Mouse (Mus musculus) heart, embryonic 13.5 days (tissue): Measurements from ENCODE around the gene Cadm1. TPM values are rescaled to one million over a fixed set of nuclear protein-coding genes. Genes with fewer than 3 reads are reported as not detected.
A peak's percentile ranks its signal among the peaks of the same experiment; 100 is the strongest.

Experiments used
- ATAC-seq: fragments of 200-750 bp; cut with Nextera tagmentation; 2 replicates; pipeline ENCODE4 v1.8.0; 2017; ENCODE audit warnings: moderate TSS enrichment; ENCODE audit not compliant: insufficient number of reproducible peaks, low FRiP score, low TSS enrichment; ENCODE audit errors: extremely low read depth
- H3K27ac ChIP-seq: fragments of 300-500 bp; sonication (generic); replicated peaks from 2 replicates; pipeline ENCODE4 v1.5.1; 2015; ENCODE audit warnings: moderate library complexity, mild to moderate bottlenecking, inconsistent platforms
- H3K27me3 ChIP-seq: fragments of 300-500 bp; sonication (generic); replicated peaks from 2 replicates; pipeline ENCODE4 v1.6.1; 2015; ENCODE audit warnings: mild to moderate bottlenecking, inconsistent platforms
- H3K36me3 ChIP-seq: fragments of 300-500 bp; sonication (generic); 2 replicates; pipeline ENCODE4 v1.6.1; 2015; ENCODE audit warnings: mild to moderate bottlenecking, inconsistent platforms
- H3K4me1 ChIP-seq: fragments of 300-500 bp; sonication (generic); 2 replicates; pipeline ENCODE4 v1.6.1; 2015; ENCODE audit warnings: inconsistent platforms
- H3K4me2 ChIP-seq: fragments of 300-500 bp; sonication (generic); 2 replicates; pipeline ENCODE4 v1.6.1; 2015; ENCODE audit warnings: inconsistent platforms, mild to moderate bottlenecking, moderate library complexity
- H3K4me3 ChIP-seq: fragments of 300-500 bp; sonication (generic); 2 replicates; pipeline ENCODE4 v1.5.1; 2015; ENCODE audit warnings: moderate library complexity, mild to moderate bottlenecking, inconsistent platforms
- H3K9ac ChIP-seq: fragments of 300-500 bp; sonication (generic); 2 replicates; pipeline ENCODE4 v1.6.1; 2015; ENCODE audit warnings: inconsistent platforms, mild to moderate bottlenecking, moderate library complexity
- H3K9me3 ChIP-seq: fragments of 300-500 bp; sonication (generic); 2 replicates; pipeline ENCODE4 v1.6.1; 2016; ENCODE audit warnings: inconsistent platforms
- WGBS: fragments of 180-500 bp; shearing (Covaris S2); methylation state at CpG from one replicate; pipeline ENCODE4 v1.1.7; 2015; ENCODE audit warnings: mixed read lengths; 5-methylcytosine and 5-hydroxymethylcytosine counted together
- polyA plus RNA-seq: library from polyadenylated mRNA; unstranded; fragments of >200 nt; fragmentation: Nextera tagmentation; extraction: Ambion mirVana; gene quantifications from 2 replicates; pipeline ENCODE4 v1.2.1, GENCODE M21; 2015

Cadm1 gene
- polyA plus RNA-seq, 1 experiment from 2014 or later: 16.0 TPM

- no peak for ATAC-seq
- H3K9ac ChIP-seq: no peak overlapping the region
- WGBS: 87% methylated on average over 6 of the region's 6 CpGs
- H3K4me2 ChIP-seq: no peak overlapping the region
- H3K4me3 ChIP-seq: no peak overlapping the region
- H3K27me3 ChIP-seq: peaks cover 9% of the 10 kb centered on the region; the same call in 1 of the 2 replicates
- H3K9me3 ChIP-seq: no peaks in the 10 kb centered on the region
- peaks cover 20% of the 10 kb centered on the region for H3K4me1 ChIP-seq
- H3K36me3 ChIP-seq: no peaks in the 10 kb centered on the region
- no peak overlapping the region for H3K27ac ChIP-seq
Measured at GRCm38 (mm10) chr9:47579464-47579863, 49.5 kb downstream of the Cadm1 start.

- no peak overlapping the region for H3K9ac ChIP-seq
- H3K27me3 ChIP-seq: peaks cover 6% of the 10 kb centered on the region; the same call in 1 of the 2 replicates
- no peaks in the 10 kb centered on the region for H3K36me3 ChIP-seq
- H3K4me1 ChIP-seq: peaks cover 7% of the 10 kb centered on the region
- 54% methylated on average over 6 of the region's 6 CpGs for WGBS
- H3K9me3 ChIP-seq: no peaks in the 10 kb centered on the region
- H3K27ac ChIP-seq: no peak overlapping the region
- no peak overlapping the region for H3K4me2 ChIP-seq
- no peak overlapping the region for H3K4me3 ChIP-seq
- no peak for ATAC-seq
Measured at GRCm38 (mm10) chr9:47581576-47582365, 51.8 kb downstream of the Cadm1 start.

GRCm38 (mm10) chr9:47583241-47583640 lies 53.3 kb downstream of the Cadm1 start:
- peaks cover 6% of the 10 kb centered on the region; the same call in 1 of the 2 replicates for H3K27me3 ChIP-seq
- H3K4me2 ChIP-seq: no peak overlapping the region
- no peaks in the 10 kb centered on the region for H3K9me3 ChIP-seq
- H3K9ac ChIP-seq: no peak overlapping the region
- H3K27ac ChIP-seq: no peak overlapping the region
- peaks cover 10% of the 10 kb centered on the region for H3K4me1 ChIP-seq
- H3K36me3 ChIP-seq: no peaks in the 10 kb centered on the region
- H3K4me3 ChIP-seq: no peak overlapping the region
- ATAC-seq: no peak
- WGBS: 72% methylated on average over 4 of the region's 4 CpGs

GRCm38 (mm10) chr9:47586176-47586575 lies 56.2 kb downstream of the Cadm1 start:
- Histone ChIP-seq H3K27ac (no peak overlapping the region), H3K4me1 (peaks cover 23% of the 10 kb centered on the region), H3K27me3 (peaks cover 6% of the 10 kb centered on the region; the same call in 1 of the 2 replicates), H3K4me3 (no peak overlapping the region), H3K9ac (no peak overlapping the region), H3K36me3 (no peaks in the 10 kb centered on the region), H3K4me2 (no peak overlapping the region), H3K9me3 (no peaks in the 10 kb centered on the region)
- WGBS: 84% methylated on average over 5 of the region's 5 CpGs
- no peak for ATAC-seq

GRCm38 (mm10) chr9:47586839-47587238 lies 56.9 kb downstream of the Cadm1 start:
- Histone ChIP-seq H3K27me3 (peaks cover 6% of the 10 kb centered on the region; the same call in 1 of the 2 replicates), H3K36me3 (no peaks in the 10 kb centered on the region), H3K4me1 (peaks cover 17% of the 10 kb centered on the region), H3K9me3 (no peaks in the 10 kb centered on the region), H3K27ac (no peak overlapping the region), H3K4me3 (no peak overlapping the region), H3K9ac (no peak overlapping the region), H3K4me2 (no peak overlapping the region)
- no peak for ATAC-seq
- WGBS: 90% methylated on average over 8 of the region's 8 CpGs

- H3K4me2 ChIP-seq: peak overlapping the region; percentile 63
Measured at GRCm38 (mm10) chr9:47587577-47588194, 57.7 kb downstream of the Cadm1 start.

GRCm38 (mm10) chr9:47589832-47590231 lies 59.9 kb downstream of the Cadm1 start:
- H3K9me3 ChIP-seq: no peaks in the 10 kb centered on the region
- H3K9ac ChIP-seq: no peak overlapping the region
- peak overlapping the region; percentile 33 for H3K4me2 ChIP-seq
- peak overlapping the region; percentile 52; the same call in 1 of the 2 replicates for H3K27ac ChIP-seq
- H3K36me3 ChIP-seq: no peaks in the 10 kb centered on the region
- 11% methylated on average over 5 of the region's 5 CpGs for WGBS
- ATAC-seq: no peak
- H3K4me3 ChIP-seq: no peak overlapping the region
- H3K27me3 ChIP-seq: no peaks in the 10 kb centered on the region; the same call in 1 of the 2 replicates
- H3K4me1 ChIP-seq: peaks cover 17% of the 10 kb centered on the region

More at GRCm38 (mm10) chr9:47587577-47588194, 57.7 kb downstream of the Cadm1 start:
- WGBS: 26% methylated on average over 7 of the region's 7 CpGs
- no peaks in the 10 kb centered on the region for H3K36me3 ChIP-seq
- H3K27ac ChIP-seq: no peak overlapping the region
- H3K4me3 ChIP-seq: peak overlapping the region; percentile 35
- H3K27me3 ChIP-seq: peaks cover 6% of the 10 kb centered on the region; the same call in 1 of the 2 replicates
- peaks cover 17% of the 10 kb centered on the region for H3K4me1 ChIP-seq
- peak overlapping the region; percentile 52; the same call in 1 of the 2 replicates for H3K9ac ChIP-seq
- ATAC-seq: no peak
- H3K9me3 ChIP-seq: no peaks in the 10 kb centered on the region

- Histone ChIP-seq H3K4me3 (no peak overlapping the region), H3K9me3 (no peaks in the 10 kb centered on the region), H3K27ac (no peak overlapping the region), H3K4me1 (peaks cover 8% of the 10 kb centered on the region), H3K36me3 (no peaks in the 10 kb centered on the region), H3K4me2 (no peak overlapping the region), H3K27me3 (no peaks in the 10 kb centered on the region; the same call in 1 of the 2 replicates), H3K9ac (no peak overlapping the region)
- 86% methylated on average over 11 of the region's 11 CpGs for WGBS
- ATAC-seq: no peak
Measured at GRCm38 (mm10) chr9:47601541-47601940, 71.6 kb downstream of the Cadm1 start.

GRCm38 (mm10) chr9:47603971-47604370 lies 74.0 kb downstream of the Cadm1 start:
- H3K4me2 ChIP-seq: no peak overlapping the region
- H3K9me3 ChIP-seq: no peaks in the 10 kb centered on the region
- no peaks in the 10 kb centered on the region for H3K36me3 ChIP-seq
- H3K4me3 ChIP-seq: no peak overlapping the region
- H3K27ac ChIP-seq: no peak overlapping the region
- H3K4me1 ChIP-seq: peaks cover 1% of the 10 kb centered on the region; the same call in 1 of the 2 replicates
- H3K27me3 ChIP-seq: no peaks in the 10 kb centered on the region; the same call in 1 of the 2 replicates
- ATAC-seq: no peak
- H3K9ac ChIP-seq: no peak overlapping the region
- WGBS: 73% methylated on average over 4 of the region's 4 CpGs

- no peak for ATAC-seq
- Histone ChIP-seq H3K27ac (no peak overlapping the region), H3K4me1 (peaks cover 11% of the 10 kb centered on the region), H3K36me3 (no peaks in the 10 kb centered on the region), H3K27me3 (no peaks in the 10 kb centered on the region; the same call in none of the 2 replicates), H3K4me3 (no peak overlapping the region), H3K4me2 (no peak overlapping the region), H3K9ac (no peak overlapping the region), H3K9me3 (no peaks in the 10 kb centered on the region)
- WGBS: 70% methylated on average over 5 of the region's 5 CpGs
Measured at GRCm38 (mm10) chr9:47605628-47606027, 75.7 kb downstream of the Cadm1 start.

- H3K4me2 ChIP-seq: no peak overlapping the region
- peaks cover 11% of the 10 kb centered on the region for H3K4me1 ChIP-seq
- no peak overlapping the region for H3K4me3 ChIP-seq
- H3K27me3 ChIP-seq: no peaks in the 10 kb centered on the region; the same call in 1 of the 2 replicates
- no peak overlapping the region for H3K27ac ChIP-seq
- H3K9me3 ChIP-seq: no peaks in the 10 kb centered on the region
- 77% methylated on average over 7 of the region's 7 CpGs for WGBS
- no peak for ATAC-seq
- H3K9ac ChIP-seq: no peak overlapping the region
- no peaks in the 10 kb centered on the region for H3K36me3 ChIP-seq
Measured at GRCm38 (mm10) chr9:47608441-47608840, 78.5 kb downstream of the Cadm1 start.
